Mouse (Mus musculus): Measurements from ENCODE around the gene Rpl32. TPM values are rescaled to one million over a fixed set of nuclear protein-coding genes. Genes with fewer than 3 reads are reported as not detected.
"Not testable (repeated sequence)": the region's sequence is repeated elsewhere in the genome, so short reads cannot be mapped to it uniquely, and the experiment has no call there.

Rpl32 gene
- polyA plus RNA-seq, 1 experiment from 2014 or later: 2,211 TPM

DNA sequence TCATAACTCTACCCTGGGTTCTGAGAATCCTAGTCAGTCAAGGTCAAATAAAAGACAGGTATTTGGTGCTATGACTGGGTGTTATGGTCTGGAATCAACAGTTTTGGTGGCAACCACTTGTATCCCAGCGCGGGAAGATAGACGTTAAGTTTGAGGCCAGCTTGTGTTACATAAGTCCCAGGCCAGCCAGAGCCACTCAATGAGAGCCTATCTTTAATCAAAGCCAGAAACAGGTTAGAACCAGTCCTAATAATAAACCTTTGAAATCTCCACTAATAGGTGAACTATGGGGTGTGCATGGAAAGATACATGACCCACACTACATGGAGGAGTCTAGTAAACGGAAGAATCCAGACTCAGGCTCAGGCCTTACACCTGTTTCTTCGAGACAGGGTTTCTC, 30.2 kb upstream of the Rpl32 start:
- H3K27ac ChIP-seq: no peak overlapping the region
- H3K4me1 ChIP-seq: peaks cover 7% of the 10 kb centered on the region
- no peaks in the 10 kb centered on the region for H3K27me3 ChIP-seq
- H3K36me3 ChIP-seq: peaks cover 19% of the 10 kb centered on the region
- no peak for ATAC-seq (ENCODE audit: insufficient number of reproducible peaks, low FRiP score, low TSS enrichment, low read depth)
- no peaks in the 10 kb centered on the region for H3K9me3 ChIP-seq
- H3K4me3 ChIP-seq: peak overlapping the region; percentile 35; the same call in 1 of the 2 replicates
- WGBS: 52% methylated on average over 5 of the region's 5 CpGs
- H3K9ac ChIP-seq: no peak overlapping the region
- H3K4me2 ChIP-seq: peak overlapping the region; percentile 63

DNA sequence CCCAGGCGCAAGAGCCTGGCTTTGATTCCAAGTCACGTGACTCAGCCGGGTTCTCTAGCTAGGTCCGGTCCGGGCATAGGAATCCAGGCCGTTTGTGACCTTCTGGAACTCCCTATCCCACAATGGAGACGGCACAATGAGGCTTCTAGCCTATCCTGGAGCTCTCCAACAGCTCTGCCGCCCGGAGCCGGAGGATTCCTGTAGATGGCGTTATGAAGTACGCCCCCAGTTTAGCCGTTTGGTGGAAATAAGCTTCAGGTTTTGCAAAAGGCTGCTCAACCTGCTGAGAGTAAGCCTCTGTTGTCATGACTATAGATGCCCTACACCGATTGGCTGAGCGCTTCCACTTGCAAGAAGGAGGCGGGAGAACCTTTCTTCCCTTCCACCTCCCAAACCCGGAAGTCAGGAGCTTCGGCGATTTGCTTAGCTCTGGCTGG, 29.6 kb upstream of the Rpl32 start, which contains the start of gene Efcab12:
TSS of gene Efcab12 (minus strand) at position 252 of the 437 bp plus-strand sequence.
- ATAC-seq (ENCODE audit: insufficient number of reproducible peaks, low FRiP score, low TSS enrichment, low read depth): peak; percentile 80; the same call in 1 of the 2 replicates
- 2% methylated on average over 19 of the region's 19 CpGs for WGBS

DNA sequence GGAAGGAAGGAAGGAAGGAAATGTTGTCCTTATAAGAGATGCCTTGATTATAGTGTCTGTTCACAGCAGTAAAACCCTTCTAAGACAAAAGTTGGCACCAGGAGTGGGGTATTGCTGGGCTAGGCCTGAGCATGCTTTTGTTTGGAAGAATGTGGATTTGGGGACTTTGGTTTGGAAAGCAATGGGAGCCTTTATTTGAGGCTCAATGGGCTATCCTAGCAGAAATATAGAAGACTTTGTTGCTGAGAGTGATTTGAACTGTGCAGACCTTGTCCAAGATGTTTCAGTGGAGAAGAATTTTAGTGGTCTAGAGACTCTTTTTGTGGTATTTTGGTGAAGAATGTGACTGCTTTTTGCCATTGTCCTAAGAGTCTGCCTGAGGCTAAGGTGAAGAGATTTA, 25.3 kb upstream of the Rpl32 start:
- no peaks in the 10 kb centered on the region for H3K27me3 ChIP-seq
- no peak for ATAC-seq (ENCODE audit: insufficient number of reproducible peaks, low FRiP score, low TSS enrichment, low read depth)
- H3K36me3 ChIP-seq: no peaks in the 10 kb centered on the region
- no peak overlapping the region for H3K9ac ChIP-seq
- no peaks in the 10 kb centered on the region for H3K9me3 ChIP-seq
- H3K4me2 ChIP-seq: no peak overlapping the region
- H3K4me3 ChIP-seq: no peak overlapping the region
- H3K27ac ChIP-seq: no peak overlapping the region
- peaks cover 7% of the 10 kb centered on the region for H3K4me1 ChIP-seq

More for the DNA sequence above, 29.6 kb upstream of the Rpl32 start, which contains the start of gene Efcab12:
- no peaks in the 10 kb centered on the region for H3K27me3 ChIP-seq
- no peak within 1 kb of the TSS for H3K27ac ChIP-seq
- H3K9ac ChIP-seq: no peak within 1 kb of the TSS
- peaks cover 7% of the 10 kb centered on the region for H3K4me1 ChIP-seq
- peak within 1 kb of the TSS; percentile 63 for H3K4me2 ChIP-seq
- H3K9me3 ChIP-seq: no peaks in the 10 kb centered on the region
- peak within 1 kb of the TSS; percentile 35 for H3K4me3 ChIP-seq
- peaks cover 15% of the 10 kb centered on the region for H3K36me3 ChIP-seq

DNA sequence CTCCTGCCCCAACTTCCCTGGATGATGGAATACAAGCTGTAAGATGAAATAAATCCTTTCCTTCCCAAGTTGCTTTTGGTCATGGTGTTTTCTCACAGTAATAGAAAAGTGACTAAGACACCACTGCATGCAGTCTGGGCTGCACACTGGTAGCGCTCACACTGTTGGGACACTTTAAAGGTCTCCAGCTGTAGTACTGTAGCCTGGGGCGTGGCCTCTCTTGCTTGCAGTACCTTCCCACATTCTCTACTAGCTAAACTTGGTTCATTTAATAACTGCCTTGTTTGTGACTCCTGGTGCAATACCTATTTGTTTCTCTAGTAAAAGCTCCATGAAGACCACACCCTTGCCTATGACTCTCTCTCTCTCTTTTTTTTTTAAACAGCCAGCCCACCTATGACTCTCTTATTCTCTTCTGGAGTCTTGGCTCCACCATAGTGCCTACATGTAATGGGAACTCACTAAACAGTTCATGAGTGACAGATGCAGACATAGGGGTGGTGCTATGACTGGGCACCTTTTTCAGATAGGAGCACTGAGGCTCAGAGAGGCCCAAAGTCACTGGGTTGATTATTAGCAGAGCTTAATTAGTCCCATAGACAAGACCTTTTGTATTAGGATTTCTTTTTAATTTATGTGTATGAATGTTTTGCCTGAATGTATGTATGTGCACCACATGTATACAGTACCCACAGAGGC, 23.8 kb upstream of the Rpl32 start:
- H3K4me2 ChIP-seq: no peak overlapping the region
- no peaks in the 10 kb centered on the region for H3K4me1 ChIP-seq
- 88% methylated on average over 2 of the region's 2 CpGs for WGBS
- H3K27ac ChIP-seq: no peak overlapping the region
- no peak overlapping the region for H3K9ac ChIP-seq
- no peaks in the 10 kb centered on the region for H3K9me3 ChIP-seq
- H3K27me3 ChIP-seq: no peaks in the 10 kb centered on the region
- H3K36me3 ChIP-seq: no peaks in the 10 kb centered on the region
- H3K4me3 ChIP-seq: no peak overlapping the region
- no peak for ATAC-seq (ENCODE audit: insufficient number of reproducible peaks, low FRiP score, low TSS enrichment, low read depth)

DNA sequence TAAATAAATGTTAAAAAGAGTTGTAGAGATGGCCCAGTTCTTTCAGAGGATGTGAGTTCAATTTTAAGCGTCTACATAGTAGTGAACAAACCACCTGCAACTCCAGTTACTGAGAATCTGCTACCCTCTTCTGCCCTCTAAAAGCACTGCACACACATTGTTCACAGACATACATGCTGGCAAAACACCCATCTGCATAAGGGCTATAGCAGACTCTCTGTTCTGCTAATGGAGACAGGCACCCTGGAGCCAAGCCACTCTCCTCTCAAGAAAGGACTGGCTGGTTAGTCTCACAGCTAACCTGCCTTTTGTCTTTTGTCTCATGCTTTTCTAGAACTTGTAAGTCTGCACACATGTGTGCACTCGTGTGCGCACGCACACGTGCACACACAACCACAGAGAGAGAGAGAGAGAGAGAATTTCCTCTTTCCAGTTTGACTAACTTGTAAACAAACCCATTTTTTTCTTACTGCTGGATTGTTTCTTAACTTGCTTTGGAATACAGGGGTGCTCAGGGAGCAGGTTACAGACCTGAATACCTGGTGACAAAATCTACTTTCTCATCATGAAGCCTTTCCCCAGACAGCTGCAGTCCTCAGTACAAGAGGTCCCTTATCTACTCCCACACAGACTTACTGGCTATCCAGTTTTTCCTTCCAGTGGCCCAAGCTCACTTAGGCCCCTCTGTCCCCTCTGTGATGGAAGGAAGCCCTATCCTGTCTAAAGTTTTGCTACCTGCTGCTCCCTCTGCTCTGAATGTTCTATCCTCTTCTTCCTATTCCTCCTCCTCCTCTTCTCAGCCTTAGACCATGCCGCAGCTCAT, 22.4 kb upstream of the Rpl32 start:
- Histone ChIP-seq H3K9ac (no peak overlapping the region), H3K36me3 (no peaks in the 10 kb centered on the region), H3K9me3 (no peaks in the 10 kb centered on the region), H3K4me3 (no peak overlapping the region), H3K27ac (no peak overlapping the region), H3K4me1 (no peaks in the 10 kb centered on the region), H3K4me2 (no peak overlapping the region), H3K27me3 (no peaks in the 10 kb centered on the region)
- no peak for ATAC-seq (ENCODE audit: insufficient number of reproducible peaks, low FRiP score, low TSS enrichment, low read depth)
- WGBS: 78% methylated on average over 6 of the region's 6 CpGs

DNA sequence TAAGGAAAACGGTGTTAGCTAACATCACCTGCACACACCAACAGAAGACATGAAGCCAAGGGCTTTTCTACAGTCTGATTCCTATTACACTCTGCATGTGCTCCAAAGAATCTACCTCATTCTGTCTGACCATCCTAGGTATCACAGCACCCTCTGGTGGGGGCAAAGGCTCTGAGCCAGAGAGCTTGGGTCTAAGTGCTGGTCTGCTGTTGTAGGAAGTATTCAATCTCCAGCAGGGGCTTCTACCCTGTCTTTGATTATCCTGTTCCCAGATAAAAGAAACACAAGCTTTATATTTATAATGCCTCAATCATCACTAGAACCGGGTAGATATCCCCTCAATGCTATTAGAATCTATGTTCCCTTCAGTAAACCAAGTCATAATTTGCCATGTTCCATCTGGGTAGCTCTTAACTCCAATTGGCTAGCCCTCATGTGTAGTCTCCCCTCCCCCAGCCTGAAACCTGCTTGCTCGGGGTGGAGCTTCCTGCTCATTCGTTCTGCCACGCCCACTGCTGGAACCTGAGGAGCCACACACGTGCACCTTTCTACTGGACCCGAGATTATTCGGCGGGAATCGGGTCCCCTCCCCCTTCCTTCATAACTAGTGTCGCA, 15.4 kb upstream of the Rpl32 start:
- not testable (repeated sequence) for H3K4me1 ChIP-seq, H3K27ac ChIP-seq, H3K36me3 ChIP-seq, H3K9me3 ChIP-seq, H3K27me3 ChIP-seq, H3K9ac ChIP-seq
- H3K4me2 ChIP-seq: peak overlapping the region; percentile 31
- peak overlapping the region; percentile 15; the same call in 1 of the 2 replicates for H3K4me3 ChIP-seq
- 5% methylated on average over 6 of the region's 11 CpGs for WGBS
- peak; percentile 83; the same call in 1 of the 2 replicates for ATAC-seq (ENCODE audit: insufficient number of reproducible peaks, low FRiP score, low TSS enrichment, low read depth)

GRCm38 (mm10) chr6:115821216-115821993, 12.9 kb upstream of the Rpl32 start:
- H3K4me1 ChIP-seq: no peaks in the 10 kb centered on the region
- H3K9ac ChIP-seq: no peak overlapping the region
- no peak overlapping the region for H3K4me2 ChIP-seq
- H3K27ac ChIP-seq: no peak overlapping the region
- no peaks in the 10 kb centered on the region for H3K36me3 ChIP-seq
- H3K9me3 ChIP-seq: no peaks in the 10 kb centered on the region
- H3K27me3 ChIP-seq: no peaks in the 10 kb centered on the region
- no peak for ATAC-seq (ENCODE audit: insufficient number of reproducible peaks, low FRiP score, low TSS enrichment, low read depth)
- H3K4me3 ChIP-seq: no peak overlapping the region
- 86% methylated on average over 8 of the region's 8 CpGs for WGBS

GRCm38 (mm10) chr6:115818129-115818528, 9.6 kb upstream of the Rpl32 start:
- Histone ChIP-seq H3K4me2 (no peak overlapping the region), H3K4me1 (no peaks in the 10 kb centered on the region), H3K4me3 (no peak overlapping the region), H3K9ac (no peak overlapping the region), H3K36me3 (no peaks in the 10 kb centered on the region), H3K27ac (no peak overlapping the region), H3K27me3 (no peaks in the 10 kb centered on the region), H3K9me3 (no peaks in the 10 kb centered on the region)
- WGBS: 72% methylated on average over 2 of the region's 2 CpGs
- no peak for ATAC-seq (ENCODE audit: insufficient number of reproducible peaks, low FRiP score, low TSS enrichment, low read depth)

GRCm38 (mm10) chr6:115815041-115815440, 6.5 kb upstream of the Rpl32 start:
- no peak overlapping the region for H3K9ac ChIP-seq
- 80% methylated on average over 4 of the region's 4 CpGs for WGBS
- ATAC-seq (ENCODE audit: insufficient number of reproducible peaks, low FRiP score, low TSS enrichment, low read depth): no peak
- no peak overlapping the region for H3K4me3 ChIP-seq
- H3K36me3 ChIP-seq: no peaks in the 10 kb centered on the region
- no peaks in the 10 kb centered on the region for H3K4me1 ChIP-seq
- H3K4me2 ChIP-seq: no peak overlapping the region
- H3K27ac ChIP-seq: no peak overlapping the region
- no peaks in the 10 kb centered on the region for H3K27me3 ChIP-seq
- H3K9me3 ChIP-seq: no peaks in the 10 kb centered on the region

DNA sequence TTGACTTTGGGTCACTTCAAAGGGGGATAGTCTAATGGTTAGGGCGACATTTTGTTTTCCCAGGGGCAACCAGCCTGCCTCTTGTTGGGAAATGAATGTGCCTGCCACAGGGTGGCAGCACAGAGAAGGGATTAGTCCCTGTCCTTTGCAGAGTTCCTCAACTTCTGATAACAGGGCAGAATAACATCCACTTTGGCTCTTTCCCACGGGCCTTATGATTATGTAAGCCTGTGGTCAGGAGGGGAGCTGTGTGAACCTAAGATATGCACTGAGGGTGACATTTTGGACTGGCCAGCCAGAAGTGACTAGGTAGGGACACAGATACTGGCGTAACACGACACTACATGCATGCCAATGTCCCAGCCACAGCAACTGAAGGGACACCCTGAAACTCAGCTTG, 5.6 kb upstream of the Rpl32 start:
- H3K4me1 ChIP-seq: no peaks in the 10 kb centered on the region
- H3K4me2 ChIP-seq: no peak overlapping the region
- no peaks in the 10 kb centered on the region for H3K36me3 ChIP-seq
- no peaks in the 10 kb centered on the region for H3K27me3 ChIP-seq
- no peak overlapping the region for H3K9ac ChIP-seq
- WGBS: 34% methylated on average over 4 of the region's 4 CpGs
- H3K4me3 ChIP-seq: no peak overlapping the region
- H3K27ac ChIP-seq: no peak overlapping the region
- H3K9me3 ChIP-seq: no peaks in the 10 kb centered on the region
- no peak for ATAC-seq (ENCODE audit: insufficient number of reproducible peaks, low FRiP score, low TSS enrichment, low read depth)

- no peak for ATAC-seq (ENCODE audit: insufficient number of reproducible peaks, low FRiP score, low TSS enrichment, low read depth)
- H3K4me2 ChIP-seq: no peak overlapping the region
- H3K4me3 ChIP-seq: no peak overlapping the region
- peaks cover 8% of the 10 kb centered on the region for H3K4me1 ChIP-seq
- H3K27me3 ChIP-seq: no peaks in the 10 kb centered on the region
- H3K36me3 ChIP-seq: peaks cover 8% of the 10 kb centered on the region
- no peaks in the 10 kb centered on the region for H3K9me3 ChIP-seq
- H3K27ac ChIP-seq: no peak overlapping the region
- 66% methylated on average over 8 of the region's 8 CpGs for WGBS
- no peak overlapping the region for H3K9ac ChIP-seq
Measured at GRCm38 (mm10) chr6:115811606-115812005, 3.1 kb upstream of the Rpl32 start.

Measured in limb, embryonic 15.5 days (tissue).